Mouse (Mus musculus): ENCODE data around the gene Gm5737. TPM values are rescaled to one million over a fixed set of nuclear protein-coding genes. Genes with fewer than 3 reads are reported as not detected.

The Gm5737 gene
- total RNA-seq, 4 experiments from 2014 or later: 0.30 TPM; not detected in 3

- peak; percentile 69 to 88 for DNase-seq (ENCODE audit: low spot score in 2 of 2)
Observed at GRCm38 (mm10) chr7:120842345-120843036, 30.3 kb downstream of the Gm5737 start, which contains the start of gene Eef2k. TSS of gene Eef2k (plus strand) at chr7:120842831.

GRCm38 (mm10) chr7:120843037-120843621, 31.0 kb downstream of the Gm5737 start:
- peak; percentile 67 to 90 for DNase-seq (ENCODE audit: low spot score in 2 of 2)

GRCm38 (mm10) chr7:120843852-120844435, 31.8 kb downstream of the Gm5737 start:
- DNase-seq (ENCODE audit: low spot score in 2 of 2): no peak

GRCm38 (mm10) chr7:120844689-120845088, 32.5 kb downstream of the Gm5737 start:
- no peak for DNase-seq (ENCODE audit: low spot score in 2 of 2)

GRCm38 (mm10) chr7:120848831-120849512, 36.8 kb downstream of the Gm5737 start:
- DNase-seq (ENCODE audit: low spot score in 2 of 2): no peak

- no peak for DNase-seq (ENCODE audit: low spot score in 2 of 2)
Observed at GRCm38 (mm10) chr7:120850165-120850564, 38.0 kb downstream of the Gm5737 start.

DNA sequence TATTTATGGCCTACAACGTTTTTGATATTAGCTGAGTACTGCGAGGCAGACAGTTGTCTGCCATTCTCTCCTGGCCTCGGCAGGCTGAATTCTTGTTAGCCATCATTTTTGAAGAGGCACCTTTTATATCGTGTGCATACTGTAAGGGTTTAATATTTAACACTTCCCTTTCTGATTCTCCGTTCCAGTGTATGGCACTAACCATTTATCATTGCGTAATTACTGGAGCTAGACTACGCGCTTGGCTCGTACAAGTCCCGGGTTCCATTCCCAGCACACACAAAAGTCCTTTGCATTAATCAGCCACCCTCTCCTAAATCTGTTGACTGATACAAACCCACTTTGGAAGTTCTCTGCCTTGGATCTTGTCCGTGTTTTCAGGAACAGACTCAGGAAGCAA, 47.7 kb downstream of the Gm5737 start:
- DNase-seq (ENCODE audit: low spot score in 2 of 2): no peak

GRCm38 (mm10) chr7:120860799-120861487, 48.8 kb downstream of the Gm5737 start:
- no peak for DNase-seq (ENCODE audit: low spot score in 2 of 2)

GRCm38 (mm10) chr7:120861488-120862047, 49.4 kb downstream of the Gm5737 start:
- no peak for DNase-seq (ENCODE audit: low spot score in 2 of 2)

DNA sequence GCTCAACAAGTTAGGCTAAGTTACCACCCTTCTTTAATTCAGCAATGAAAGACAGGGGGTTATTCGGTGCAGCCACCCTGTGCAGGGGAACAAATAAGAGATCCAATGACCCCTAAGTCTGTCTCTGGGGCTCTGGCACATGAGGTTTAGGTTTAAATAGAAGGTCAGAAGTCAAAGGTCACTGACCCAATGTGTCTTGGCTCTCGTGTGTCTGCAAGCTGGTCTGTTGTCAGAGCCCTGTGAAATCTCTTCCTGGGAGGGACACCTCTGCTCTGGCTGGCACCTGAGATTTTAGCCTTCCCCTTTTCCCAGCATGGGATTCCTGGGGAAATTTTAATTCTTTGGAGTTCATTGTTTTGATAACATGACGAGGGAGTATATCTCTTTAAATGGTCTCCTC, 50.0 kb downstream of the Gm5737 start:
- DNase-seq (ENCODE audit: low spot score in 2 of 2): no peak

DNA sequence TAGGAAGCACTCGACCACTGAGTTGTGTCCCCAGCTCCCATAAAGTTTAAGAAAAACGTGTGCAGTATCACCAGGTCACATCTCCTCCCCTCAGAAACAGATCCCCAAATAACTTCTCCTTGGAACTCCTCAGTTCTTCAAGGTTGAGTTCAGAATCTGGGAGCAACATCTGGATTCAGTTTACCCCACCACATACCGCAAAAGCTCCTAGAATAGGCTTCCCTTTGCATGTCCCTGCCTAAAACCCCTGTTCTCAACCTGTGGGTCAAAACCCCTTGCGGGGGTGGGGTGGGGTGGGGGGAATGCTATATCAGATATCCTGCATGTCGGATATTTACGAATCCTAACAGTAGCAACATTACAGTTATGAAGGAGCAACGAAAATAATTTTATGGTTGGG, 50.5 kb downstream of the Gm5737 start:
- DNase-seq (ENCODE audit: low spot score in 2 of 2): no peak

DNA sequence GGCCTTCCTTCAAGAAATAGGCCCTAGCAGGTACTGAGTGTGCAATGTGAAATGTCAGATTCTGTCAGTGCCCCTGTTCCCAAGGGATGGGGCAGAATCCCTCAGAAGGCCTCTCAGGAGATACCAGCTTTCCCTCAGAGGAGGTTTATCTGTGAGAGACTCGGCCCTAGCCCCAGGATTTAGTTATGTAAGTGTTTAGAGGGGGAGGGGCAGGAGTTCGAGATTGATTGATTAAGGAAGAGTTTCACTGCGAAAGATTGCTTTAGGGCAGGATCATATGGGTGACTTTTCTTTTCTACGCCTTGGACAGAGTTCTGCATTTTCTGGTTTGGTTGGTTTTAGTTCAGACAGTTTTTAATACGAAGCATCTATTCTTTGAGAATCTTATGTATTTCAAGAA, 51.3 kb downstream of the Gm5737 start:
- DNase-seq (ENCODE audit: low spot score in 2 of 2): no peak

- DNase-seq (ENCODE audit: low spot score in 2 of 2): no peak
Observed at GRCm38 (mm10) chr7:120865100-120865499, 52.9 kb downstream of the Gm5737 start.

GRCm38 (mm10) chr7:120865832-120866231, 53.7 kb downstream of the Gm5737 start:
- no peak for DNase-seq (ENCODE audit: low spot score in 2 of 2)

GRCm38 (mm10) chr7:120866684-120867083, 54.5 kb downstream of the Gm5737 start:
- DNase-seq (ENCODE audit: low spot score in 2 of 2): no peak

- no peak for DNase-seq (ENCODE audit: low spot score in 2 of 2)
Observed at GRCm38 (mm10) chr7:120867720-120868119, 55.6 kb downstream of the Gm5737 start.

GRCm38 (mm10) chr7:120869883-120870282, 57.7 kb downstream of the Gm5737 start:
- no peak for DNase-seq (ENCODE audit: low spot score in 2 of 2)

GRCm38 (mm10) chr7:120870431-120871008, 58.4 kb downstream of the Gm5737 start:
- DNase-seq (ENCODE audit: low spot score in 2 of 2): no peak

DNA sequence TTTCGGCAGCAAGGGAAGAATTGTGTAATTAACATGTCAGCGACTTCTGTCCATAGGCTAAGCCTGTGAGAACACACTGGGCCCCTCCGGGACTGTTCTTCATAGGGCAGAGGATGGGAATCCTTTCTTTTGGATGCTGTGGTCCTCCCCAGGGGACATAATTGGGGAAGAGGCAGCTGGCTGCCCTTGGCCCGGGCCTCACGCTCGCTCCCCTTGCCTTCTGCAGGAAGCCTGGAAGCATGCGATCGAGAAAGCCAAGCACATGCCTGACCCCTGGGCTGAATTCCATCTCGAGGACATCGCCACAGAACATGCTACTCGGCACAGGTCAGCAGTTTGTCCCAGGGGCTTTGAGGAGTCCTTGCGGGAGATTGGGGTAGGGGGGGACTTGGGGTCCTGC, 60.9 kb downstream of the Gm5737 start:
- DNase-seq (ENCODE audit: low spot score in 2 of 2): no peak

GRCm38 (mm10) chr7:120874021-120874420, 61.9 kb downstream of the Gm5737 start:
- no peak for DNase-seq (ENCODE audit: low spot score in 2 of 2)
